Mouse (Mus musculus): ENCODE data around the gene Pik3ip1.
A peak's percentile ranks its signal among the peaks of the same experiment; 100 is the strongest.

The Pik3ip1 gene

GRCm38 (mm10) chr11:3305821-3306220 lies 24.4 kb upstream of the Pik3ip1 start:
- no peak for DNase-seq

GRCm38 (mm10) chr11:3307875-3308274 lies 22.3 kb upstream of the Pik3ip1 start:
- no peak for DNase-seq

DNA sequence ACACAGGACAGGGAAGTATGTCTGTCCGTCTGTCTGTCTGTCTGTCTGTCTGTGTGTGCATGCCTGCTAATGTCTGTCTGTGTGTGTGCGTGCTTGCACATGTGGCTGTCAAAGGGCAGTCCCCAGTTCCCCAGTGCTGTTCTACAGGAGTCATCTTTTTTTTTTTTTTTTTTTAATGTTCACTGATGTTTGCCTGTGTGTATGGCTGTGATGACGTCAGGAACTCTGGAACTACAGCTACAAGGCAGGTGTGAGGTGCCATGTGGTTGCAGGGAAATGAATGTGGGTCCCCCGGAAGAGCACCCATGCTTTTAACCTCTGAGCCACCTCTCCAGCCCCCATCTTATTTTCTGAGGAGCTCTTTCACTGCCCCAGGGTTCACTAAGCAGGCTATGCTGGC lies 20.3 kb upstream of the Pik3ip1 start:
- DNase-seq, result no peak

GRCm38 (mm10) chr11:3310789-3311585 lies 19.2 kb upstream of the Pik3ip1 start:
- no peak for DNase-seq

GRCm38 (mm10) chr11:3311586-3312347 lies 18.4 kb upstream of the Pik3ip1 start:
- DNase-seq, result no peak

DNA sequence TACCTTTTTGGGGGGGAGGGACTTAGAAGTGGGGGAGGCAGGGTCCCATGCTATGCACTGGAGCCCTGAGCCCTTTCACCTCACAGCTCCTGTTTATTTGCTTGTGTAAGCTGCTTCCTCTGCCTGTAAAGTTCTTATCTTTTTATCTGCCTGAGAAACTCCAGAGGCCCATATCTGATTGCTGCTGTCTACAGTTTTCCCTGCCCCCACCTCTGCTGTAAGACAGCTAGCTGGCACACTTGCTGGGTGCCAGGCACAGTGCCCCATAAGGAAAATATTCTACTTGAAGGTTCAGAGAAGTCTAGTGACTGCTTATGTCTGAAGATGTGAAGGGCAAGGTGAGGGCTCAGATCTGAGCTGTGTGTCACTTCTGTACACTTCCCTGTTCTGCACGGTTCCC lies 16.9 kb upstream of the Pik3ip1 start:
- no peak for DNase-seq

- DNase-seq, result peak; percentile 82 to 87
Measured at GRCm38 (mm10) chr11:3314148-3314547, 16.1 kb upstream of the Pik3ip1 start.

DNA sequence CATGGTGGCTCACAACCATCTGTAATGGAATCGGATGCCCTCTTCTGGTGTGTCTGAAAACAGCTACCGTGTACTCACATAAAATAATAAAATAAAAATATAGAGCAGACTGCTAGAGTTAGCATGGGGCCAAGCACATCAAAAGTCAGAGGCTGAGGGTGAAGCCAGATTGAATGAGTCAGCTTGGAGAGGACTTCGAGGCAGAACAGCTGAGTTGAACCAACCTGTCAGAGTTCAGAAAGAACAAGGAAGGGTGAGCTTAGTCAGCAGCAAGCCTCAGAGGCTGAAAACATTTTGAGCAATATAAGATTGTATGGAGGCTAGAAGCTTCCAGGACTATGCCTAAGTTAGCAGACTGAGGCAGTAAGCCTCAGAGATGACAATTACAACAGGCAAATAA lies 11.9 kb upstream of the Pik3ip1 start:
- no peak for DNase-seq

DNA sequence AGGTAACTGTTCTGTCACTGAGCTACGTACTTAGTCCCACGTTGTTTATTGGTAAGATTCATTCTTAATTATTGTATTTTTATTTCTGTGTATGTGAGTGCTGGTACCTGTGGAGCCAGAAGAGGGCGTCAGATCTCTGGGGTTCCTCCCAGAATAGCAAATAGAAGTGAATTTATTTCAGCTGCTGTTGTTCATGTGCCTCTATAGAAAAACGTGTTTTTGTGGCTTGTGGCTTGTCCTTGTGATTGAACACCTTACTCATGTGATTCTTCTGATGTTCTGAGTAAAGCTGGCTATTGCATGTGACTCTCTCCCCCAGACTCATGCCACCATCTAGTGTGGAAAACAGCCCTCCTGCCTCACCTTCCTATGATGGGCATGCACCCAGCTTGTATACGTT lies 1.9 kb upstream of the Pik3ip1 start:
- DNase-seq, result no peak

GRCm38 (mm10) chr11:3328806-3329775 lies 1.1 kb upstream of the Pik3ip1 start:
- no peak for DNase-seq

DNA sequence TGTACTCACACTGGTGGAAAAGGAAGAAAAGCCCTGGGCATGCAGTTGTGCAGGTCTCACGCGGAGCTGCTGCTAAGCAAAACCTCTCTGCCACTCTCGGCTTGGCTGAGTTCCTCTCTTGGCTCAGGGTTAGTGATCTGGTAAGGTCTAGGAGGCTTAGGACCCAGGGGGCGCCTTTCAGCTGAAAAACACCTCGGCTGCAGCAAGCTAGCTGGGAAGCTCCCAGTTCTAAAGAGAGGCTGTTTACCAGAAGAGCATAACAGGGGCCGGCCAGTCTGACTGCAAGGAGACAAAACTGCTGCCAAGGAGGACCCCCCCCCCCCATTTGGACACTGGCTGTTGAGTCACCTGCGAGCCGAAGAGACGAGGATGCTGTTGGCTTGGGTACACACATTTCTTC lies 365 bp downstream of the Pik3ip1 start:
- DNase-seq, result peak; percentile 91 to 92

DNA sequence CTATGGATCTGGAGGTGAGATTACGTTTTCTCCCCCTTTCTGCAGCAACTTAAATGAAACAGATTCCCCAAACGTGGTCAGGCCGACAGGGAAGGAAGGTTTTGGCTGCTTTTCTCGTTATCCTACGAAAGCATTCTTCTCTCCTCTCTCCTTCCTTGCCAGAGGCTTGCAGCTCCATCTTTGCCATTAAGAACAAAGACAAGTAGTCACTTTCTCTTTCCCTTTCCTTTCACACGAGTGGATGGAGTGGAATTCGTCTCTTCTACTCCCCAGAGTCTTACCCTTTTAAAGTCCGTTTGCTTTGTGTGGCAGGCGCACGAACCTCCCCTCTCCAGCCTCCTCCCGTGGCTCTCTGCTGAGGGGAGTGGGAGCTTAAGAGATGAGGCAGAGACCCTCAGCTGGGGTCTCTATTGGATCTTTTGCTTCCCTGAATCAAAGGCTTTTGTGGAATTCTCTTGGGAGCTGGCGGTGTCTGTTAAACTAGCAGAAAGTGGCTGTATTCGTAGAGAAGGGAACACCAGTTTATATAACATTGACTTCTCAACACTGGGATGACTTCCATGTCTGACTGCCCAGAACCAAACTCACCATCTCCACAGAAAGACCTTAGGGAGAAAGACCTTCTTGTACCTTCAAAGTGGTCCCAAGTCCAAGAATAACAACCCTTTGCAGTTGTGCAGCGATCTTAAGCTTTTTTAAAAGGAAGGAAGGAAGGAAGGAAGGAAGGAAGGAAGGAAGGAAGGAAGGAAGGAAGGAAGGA lies 970 bp downstream of the Pik3ip1 start:
- DNase-seq, result no peak

GRCm38 (mm10) chr11:3331756-3332642 lies 1.8 kb downstream of the Pik3ip1 start:
- peak; percentile 91 to 97 for DNase-seq

DNA sequence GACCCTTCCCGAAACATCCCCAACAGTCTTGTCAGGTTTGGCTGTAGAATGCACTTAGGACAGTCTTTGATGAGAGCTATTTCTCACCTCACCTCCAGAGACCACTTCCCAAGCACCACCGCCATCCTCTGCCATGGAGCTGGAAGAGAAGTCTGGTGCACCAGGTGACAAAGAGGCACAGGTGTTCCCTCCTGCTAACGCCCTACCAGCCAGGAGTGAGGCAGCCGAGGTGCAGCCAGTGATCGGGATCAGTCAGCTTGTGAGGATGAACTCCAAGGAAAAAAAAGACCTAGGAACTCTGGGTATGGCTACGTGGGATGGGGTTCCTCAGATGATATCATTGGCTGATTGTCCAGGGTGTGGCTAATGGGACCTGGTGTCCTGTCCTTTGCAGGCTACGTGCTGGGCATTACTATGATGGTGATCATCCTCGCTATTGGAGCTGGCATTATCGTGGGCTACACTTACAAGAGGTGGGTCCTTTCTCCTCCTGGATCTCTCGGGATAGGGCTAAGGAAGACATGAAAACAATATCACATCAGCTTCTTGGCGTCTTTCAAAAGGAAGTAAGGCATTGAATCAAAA lies 3.0 kb downstream of the Pik3ip1 start:
- DNase-seq, result no peak

GRCm38 (mm10) chr11:3334141-3334710 lies 4.0 kb downstream of the Pik3ip1 start:
- DNase-seq, result no peak

GRCm38 (mm10) chr11:3334711-3335316 lies 4.6 kb downstream of the Pik3ip1 start:
- DNase-seq, result peak in 1 of 2 experiments; percentile 57

DNA sequence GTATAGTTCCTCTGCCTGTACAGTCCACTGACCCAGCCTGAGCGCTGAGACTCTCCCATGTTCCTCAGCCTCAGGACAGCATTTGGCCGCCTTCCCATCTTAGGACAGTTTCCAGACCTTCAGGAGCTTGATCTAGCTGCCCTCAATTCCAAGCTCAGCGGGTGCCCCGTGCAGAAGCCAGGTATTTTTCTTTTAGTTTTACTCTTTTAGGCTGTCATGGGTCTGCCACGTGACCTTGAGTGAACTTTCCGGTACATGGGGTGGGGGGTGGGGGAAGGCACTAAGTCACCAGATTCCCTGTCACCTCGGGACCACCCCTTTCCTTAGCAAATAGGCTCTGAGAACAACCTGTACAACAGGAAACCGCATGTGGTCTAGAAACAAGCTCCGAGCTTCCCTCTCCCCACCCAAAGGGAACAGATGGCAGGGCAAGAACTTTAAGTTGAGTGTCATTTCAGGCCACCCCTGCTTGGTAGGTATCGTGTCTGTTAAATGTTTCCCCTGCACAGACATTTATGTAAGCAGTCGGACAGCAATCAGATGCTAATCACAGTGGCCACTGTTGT lies 5.5 kb downstream of the Pik3ip1 start:
- peak; percentile 62 to 73 for DNase-seq

DNA sequence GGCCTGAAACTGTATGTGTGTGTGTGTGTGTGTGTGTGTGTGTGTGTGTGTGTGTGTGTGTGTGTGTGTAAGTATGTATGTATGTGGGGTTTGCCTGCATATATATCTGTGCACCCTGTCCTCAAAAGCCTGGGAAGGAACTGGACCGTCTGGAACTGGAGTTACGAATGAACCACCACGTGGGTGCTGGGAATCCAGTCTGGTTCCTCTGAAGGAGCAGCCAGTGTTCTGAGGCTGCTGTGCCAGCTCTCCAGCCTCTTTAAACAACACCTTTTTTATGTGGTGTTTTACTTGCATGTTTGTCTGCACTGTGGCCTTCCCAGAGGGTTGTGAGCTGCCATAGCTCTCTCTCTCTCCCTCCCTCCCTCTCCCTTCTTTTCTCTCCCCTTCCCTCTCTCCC lies 6.4 kb downstream of the Pik3ip1 start:
- DNase-seq, result no peak

DNA sequence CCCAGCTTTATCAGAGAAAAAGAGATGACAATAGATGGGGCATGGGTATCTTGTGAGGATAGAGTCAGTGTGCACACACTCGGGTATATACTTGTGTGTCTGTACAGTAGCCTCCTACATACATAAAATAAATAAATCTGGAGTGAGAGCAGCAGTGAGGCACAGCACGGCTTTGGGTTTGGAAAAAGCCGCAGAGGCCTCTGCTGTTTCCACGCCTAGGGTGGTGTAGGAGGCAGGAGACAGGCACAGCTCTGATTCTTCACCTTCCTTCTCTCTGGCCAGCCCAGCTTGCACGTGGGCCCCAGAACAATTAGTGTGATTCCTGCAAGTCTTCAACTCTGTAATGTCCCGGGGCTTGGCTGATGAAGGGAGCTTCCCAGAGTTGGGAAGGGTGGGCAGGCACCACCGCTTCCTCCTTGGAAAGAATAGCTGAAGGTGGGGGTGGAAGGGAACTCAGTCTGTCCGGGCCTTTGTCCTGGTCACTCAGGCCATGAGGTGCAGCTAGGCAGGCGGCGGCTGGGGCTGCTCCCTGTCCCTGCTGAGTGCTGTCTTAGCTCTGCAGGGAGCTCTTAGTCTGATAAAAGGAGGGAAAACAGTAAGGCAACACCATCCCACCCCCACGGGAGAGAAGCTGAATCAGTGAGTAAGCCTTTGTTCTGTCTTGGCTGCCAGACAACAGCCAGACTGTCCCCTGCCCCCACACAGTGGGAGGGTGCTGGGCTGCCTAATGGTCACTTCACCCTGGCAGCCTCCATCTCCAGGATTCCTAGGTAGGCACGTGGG lies 7.2 kb downstream of the Pik3ip1 start:
- DNase-seq, result peak in 1 of 2 experiments; percentile 57
